Mouse (Mus musculus) olfactory bulb, adult 2 months (tissue): ENCODE results near the gene Optn. TPM values are rescaled to one million over a fixed set of nuclear protein-coding genes. Genes with fewer than 3 reads are reported as not detected.

Source experiments
- H3K27ac ChIP-seq: fragments of 200-500 bp; 2 replicates; pipeline ENCODE4 v1.5.1; 2012; ENCODE audit warnings: low read depth, low read length; ENCODE audit not compliant: insufficient read depth
- H3K4me1 ChIP-seq: fragments of 200-500 bp; 2 replicates; pipeline ENCODE4 v1.6.1; 2012; ENCODE audit warnings: low read length; ENCODE audit not compliant: control insufficient read depth, insufficient read depth
- H3K4me3 ChIP-seq: fragments of 200-500 bp; 2 replicates; pipeline ENCODE4 v1.5.1; 2012; ENCODE audit warnings: mild to moderate bottlenecking, low read depth, low read length, moderate library complexity; ENCODE audit not compliant: insufficient read depth
- CTCF ChIP-seq: fragments of 200-500 bp; IDR thresholded peaks from 2 replicates; pipeline ENCODE4 v1.5.1; 2012; ENCODE audit warnings: low read depth, mild to moderate bottlenecking, low read length, moderate library complexity; ENCODE audit not compliant: insufficient read depth
- POLR2A ChIP-seq: fragments of 200-500 bp; IDR thresholded peaks from 2 replicates; pipeline ENCODE4 v1.6.1; 2012; ENCODE audit warnings: mild to moderate bottlenecking, low read depth, low read length, moderate library complexity; ENCODE audit not compliant: insufficient read depth
- WGBS: fragments of 180-500 bp; shearing (Covaris S2); methylation state at CpG from one replicate; pipeline ENCODE4 v1.1.7; 2018; 5-methylcytosine and 5-hydroxymethylcytosine counted together
- polyA plus RNA-seq: library from polyadenylated mRNA; stranded (reverse); fragments of >200 nt; gene quantifications from 2 replicates; pipeline ENCODE4 v1.2.4, GENCODE M21; 2012; ENCODE audit warnings: low replicate concordance; ENCODE audit not compliant: missing spikeins, insufficient read depth, insufficient read length

The Optn gene
- polyA plus RNA-seq, 1 experiment = not detected

DNA sequence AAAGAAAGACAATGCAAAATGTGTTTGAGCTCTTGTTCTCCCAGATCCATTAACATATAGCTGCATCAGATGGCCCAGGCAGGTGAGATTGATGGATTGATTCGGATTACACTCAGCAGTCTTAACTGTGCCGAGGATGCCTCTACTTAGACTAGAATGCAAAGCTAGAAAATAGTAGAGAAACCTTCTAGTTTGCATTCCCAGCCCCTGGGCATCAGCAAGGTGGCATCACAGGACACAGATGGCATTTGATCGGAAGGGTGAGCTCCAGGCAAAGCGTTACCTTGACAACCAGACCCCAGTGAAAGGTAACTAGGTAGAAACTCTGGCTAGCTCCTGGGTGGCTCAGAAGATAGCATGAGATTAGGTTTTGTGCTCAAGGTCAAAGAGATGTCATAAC lies 396 bp upstream of the Optn start:
- Histone ChIP-seq H3K27ac (no peak overlapping the region), H3K4me3 (peak overlapping the region; percentile 71), H3K4me1 (peaks cover 2% of the 10 kb centered on the region; the same call in 1 of the 2 replicates)
- TF ChIP-seq POLR2A = no peak
- no peak for TF ChIP-seq CTCF
- 36% methylated on average over 4 of the region's 4 CpGs for WGBS

DNA sequence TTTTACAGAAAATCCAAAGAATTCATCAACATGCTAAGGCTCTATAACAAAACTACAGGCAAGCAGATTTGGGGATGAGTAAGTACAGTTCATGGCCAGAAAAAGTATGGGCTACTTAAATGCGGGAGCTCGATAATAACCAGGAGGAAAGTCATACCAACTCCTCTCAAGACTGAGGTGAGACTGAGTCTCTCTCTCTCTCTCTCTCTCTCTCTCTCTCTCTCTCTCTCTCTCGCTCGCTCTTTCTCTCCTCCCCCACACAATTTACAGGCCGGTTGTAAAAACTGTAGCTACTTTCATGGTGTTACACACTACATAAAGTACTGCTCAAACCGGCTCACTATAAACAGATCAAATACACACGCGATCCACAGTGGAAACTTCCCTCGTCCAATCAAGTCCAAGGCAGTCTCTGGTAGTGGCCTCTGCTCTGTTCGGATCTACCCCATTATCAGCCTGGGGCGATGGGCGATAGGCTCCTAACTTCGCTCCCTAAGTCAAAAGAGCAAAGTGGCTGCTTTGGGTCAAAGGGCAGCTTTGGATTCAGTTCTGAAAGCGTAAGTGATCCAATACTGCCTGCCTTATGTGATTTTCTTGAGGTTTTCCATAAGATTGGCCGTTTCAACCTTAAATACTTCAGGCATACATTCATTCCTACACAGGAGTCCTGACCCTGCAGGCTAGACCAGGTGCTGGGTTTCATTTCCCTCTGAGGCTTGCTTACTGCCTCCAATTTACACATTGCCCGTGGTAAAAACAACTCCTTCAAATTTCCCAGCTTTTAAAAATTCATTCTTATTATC lies 1.2 kb downstream of the Optn start:
- H3K4me3 ChIP-seq = no peak overlapping the region
- peaks cover 2% of the 10 kb centered on the region; the same call in 1 of the 2 replicates for H3K4me1 ChIP-seq
- H3K27ac ChIP-seq = no peak overlapping the region
- no peak for TF ChIP-seq CTCF
- no peak for TF ChIP-seq POLR2A
- WGBS = 70% methylated on average over 16 of the region's 16 CpGs

DNA sequence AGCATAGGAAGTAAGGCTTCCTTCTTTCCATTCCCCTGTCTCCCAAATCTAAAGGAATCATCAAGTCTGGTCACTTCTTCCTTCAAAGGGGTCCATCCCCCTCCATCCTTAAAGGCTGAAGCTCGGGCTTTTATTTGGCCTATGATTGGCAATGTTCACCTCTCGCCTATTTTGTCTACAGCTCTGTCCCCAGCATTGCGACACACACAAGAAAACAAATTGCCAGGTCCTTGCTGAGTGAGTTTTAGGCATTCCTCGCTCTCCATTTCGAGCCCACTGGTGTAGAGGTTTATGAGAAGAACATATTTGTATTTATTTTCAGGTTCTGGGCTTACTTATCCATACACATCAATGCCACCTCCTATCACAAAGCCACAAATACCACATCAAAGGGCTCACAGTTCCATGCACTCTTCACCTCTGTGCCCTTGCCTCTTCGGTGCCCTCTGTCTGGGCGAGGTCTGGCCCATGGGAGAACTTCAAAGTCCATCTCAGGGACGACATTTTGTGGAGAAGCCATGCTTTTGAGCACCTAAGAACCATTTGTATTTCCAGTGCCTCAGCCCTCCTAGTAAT lies 2.6 kb downstream of the Optn start:
- 93% methylated on average over 8 of the region's 8 CpGs for WGBS
- Histone ChIP-seq H3K4me1 (peaks cover 2% of the 10 kb centered on the region; the same call in 1 of the 2 replicates), H3K27ac (no peak overlapping the region), H3K4me3 (no peak overlapping the region)
- TF ChIP-seq POLR2A = no peak
- no peak for TF ChIP-seq CTCF

DNA sequence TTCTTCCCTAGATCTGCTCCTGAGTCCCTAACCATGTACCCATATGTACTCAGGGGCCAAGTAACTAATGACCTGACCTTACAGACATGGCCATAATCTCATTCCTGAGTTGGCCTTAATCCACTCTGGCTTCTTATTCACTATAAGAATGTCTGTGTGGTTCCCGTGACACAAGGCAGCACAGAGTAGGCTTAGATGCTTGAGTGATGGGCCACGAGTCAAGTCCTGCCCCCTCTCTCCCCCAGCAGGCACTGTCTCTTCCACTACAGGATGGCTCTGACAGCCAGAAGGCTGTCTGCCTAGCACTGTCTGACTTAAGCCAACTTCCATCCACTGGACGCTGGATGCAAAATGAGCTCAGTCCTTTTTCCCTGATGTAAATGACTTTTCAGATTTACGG lies 3.9 kb downstream of the Optn start:
- Histone ChIP-seq H3K4me1 (peaks cover 2% of the 10 kb centered on the region; the same call in 1 of the 2 replicates), H3K4me3 (no peak overlapping the region), H3K27ac (no peak overlapping the region)
- 90% methylated on average over 4 of the region's 4 CpGs for WGBS
- no peak for TF ChIP-seq CTCF
- no peak for TF ChIP-seq POLR2A

DNA sequence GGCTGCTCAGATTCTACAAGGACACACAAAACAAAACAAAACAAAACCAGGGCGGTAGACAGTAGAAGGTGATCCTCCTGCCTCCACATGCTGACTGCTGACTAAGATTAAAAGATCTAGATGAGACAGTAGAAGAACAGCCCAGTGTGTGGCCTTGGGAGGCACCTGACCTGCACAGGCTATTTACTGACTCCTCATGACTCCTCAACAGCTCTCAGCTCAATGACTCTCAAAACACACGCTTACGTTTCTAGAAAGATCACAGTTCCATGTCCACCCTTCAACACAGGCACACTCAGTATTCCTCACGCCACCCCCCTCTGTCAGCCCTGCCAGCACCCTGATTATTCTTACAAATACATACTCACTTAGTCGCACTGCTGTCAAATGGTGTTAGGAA lies 5.4 kb downstream of the Optn start:
- Histone ChIP-seq H3K4me1 (no peaks in the 10 kb centered on the region), H3K4me3 (no peak overlapping the region), H3K27ac (no peak overlapping the region)
- TF ChIP-seq CTCF (no peak), POLR2A (no peak)
- 86% methylated on average over 5 of the region's 5 CpGs for WGBS

DNA sequence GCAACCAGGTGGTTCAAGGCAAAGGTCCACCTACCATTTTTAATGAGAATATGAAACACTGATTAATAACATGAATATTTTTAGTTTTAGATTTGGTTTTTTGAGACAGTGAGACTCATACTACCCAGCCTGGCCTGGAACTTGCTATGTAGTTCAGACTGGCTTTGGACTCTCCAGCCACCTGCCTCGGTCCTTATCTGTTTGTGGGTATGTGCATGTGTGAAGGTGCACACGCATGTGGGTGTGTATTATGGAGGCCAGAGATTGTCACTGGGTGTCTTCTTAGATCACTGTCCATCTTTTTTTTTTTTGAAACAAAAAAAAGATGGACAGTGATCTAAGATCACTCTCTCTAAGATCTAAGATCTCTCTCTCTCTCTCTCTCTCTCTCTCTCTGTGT lies 13.3 kb downstream of the Optn start:
- WGBS = 98% methylated on average over 2 of the region's 2 CpGs
- Histone ChIP-seq H3K4me1 (no peaks in the 10 kb centered on the region), H3K4me3 (no peak overlapping the region), H3K27ac (no peak overlapping the region)
- TF ChIP-seq CTCF (no peak), POLR2A (no peak)

DNA sequence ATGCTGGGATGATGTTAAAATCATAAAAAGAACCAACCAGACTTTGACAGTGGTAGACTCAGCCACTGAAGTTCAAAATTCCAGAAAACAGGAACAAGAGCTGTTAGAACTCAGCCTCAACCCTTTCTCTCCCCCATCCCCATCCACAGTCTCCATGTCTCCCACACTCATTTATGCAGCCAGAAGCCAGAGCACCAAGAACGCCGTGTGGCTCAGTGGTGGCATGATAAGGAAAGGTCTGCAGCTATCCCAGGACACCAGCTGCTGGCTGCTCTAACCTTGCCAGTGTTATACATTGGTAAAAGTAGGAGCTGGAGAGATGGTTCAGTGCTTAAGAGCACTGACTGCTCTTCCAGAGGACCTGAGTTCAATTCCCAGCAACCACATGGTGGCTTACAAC lies 16.8 kb downstream of the Optn start:
- no peak overlapping the region for H3K27ac ChIP-seq
- TF ChIP-seq CTCF = no peak
- no peak for TF ChIP-seq POLR2A
- H3K4me1 ChIP-seq = peaks cover 2% of the 10 kb centered on the region; the same call in 1 of the 2 replicates
- WGBS = 95% methylated on average over 2 of the region's 2 CpGs
- H3K4me3 ChIP-seq = no peak overlapping the region

DNA sequence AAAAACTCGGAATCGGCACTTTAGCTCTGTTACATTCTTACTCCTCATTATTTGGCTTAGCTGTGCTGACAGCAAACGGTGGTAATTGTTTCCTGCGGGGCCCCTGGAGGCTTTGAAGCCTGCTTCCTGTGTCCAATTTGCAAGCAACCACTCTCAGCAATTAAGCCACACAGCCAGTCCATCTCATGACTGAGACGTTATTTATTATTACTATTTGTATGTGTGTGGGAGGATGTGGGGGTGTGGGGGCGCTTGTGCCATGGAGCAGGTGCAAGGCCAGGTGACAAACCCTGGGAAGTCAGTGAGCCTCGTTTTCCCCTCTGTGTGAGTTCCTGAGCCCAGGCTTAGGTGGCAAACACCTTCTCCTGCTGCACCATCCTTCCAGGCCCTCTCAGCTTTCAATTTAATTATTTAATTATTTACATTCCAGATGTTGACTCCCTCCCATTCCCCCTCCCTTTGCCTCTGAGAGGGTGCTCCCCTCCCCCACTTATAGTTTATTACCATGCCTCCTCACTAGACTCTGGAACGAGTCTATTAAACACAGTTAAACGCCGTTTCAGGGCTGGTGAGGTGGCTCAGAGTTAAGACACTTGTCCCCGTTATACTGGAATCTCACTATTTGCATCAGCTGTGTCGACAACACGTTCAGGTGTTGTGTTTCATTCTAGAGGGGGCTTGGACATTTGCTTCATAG lies 18.4 kb downstream of the Optn start:
- 38% methylated on average over 13 of the region's 13 CpGs for WGBS
- no peak for TF ChIP-seq CTCF
- TF ChIP-seq POLR2A = no peak

DNA sequence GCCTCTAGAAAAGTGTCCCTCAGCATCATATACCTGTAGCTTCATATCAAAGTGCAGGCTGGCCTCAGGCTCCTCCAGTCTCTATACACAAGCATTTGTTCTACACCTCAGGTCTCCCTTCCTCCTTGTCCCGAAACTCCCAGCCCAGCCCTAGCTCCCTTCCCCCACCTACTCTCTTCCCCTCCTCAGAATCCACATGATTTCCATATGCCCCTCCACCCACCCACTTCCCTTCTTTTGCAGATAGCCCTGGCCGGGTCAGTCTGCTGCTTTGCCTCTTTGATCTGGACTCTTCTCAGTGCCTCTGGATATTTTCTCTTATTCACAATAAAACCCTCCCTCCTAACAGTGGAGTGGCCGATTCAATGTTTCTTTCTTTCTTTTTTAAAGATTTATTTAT lies 19.5 kb downstream of the Optn start:
- H3K4me1 ChIP-seq = peaks cover 2% of the 10 kb centered on the region; the same call in 1 of the 2 replicates
- H3K4me3 ChIP-seq = no peak overlapping the region
- WGBS = 77% methylated on average over 3 of the region's 3 CpGs
- H3K27ac ChIP-seq = no peak overlapping the region
- no peak for TF ChIP-seq POLR2A
- TF ChIP-seq CTCF = no peak

More for the DNA sequence above, 18.4 kb downstream of the Optn start:
- H3K4me1 ChIP-seq = peaks cover 2% of the 10 kb centered on the region; the same call in 1 of the 2 replicates
- no peak overlapping the region for H3K4me3 ChIP-seq
- H3K27ac ChIP-seq = no peak overlapping the region
